Mouse (Mus musculus): ENCODE data around the gene B3gnt5. TPM values are rescaled to one million over a fixed set of nuclear protein-coding genes. Genes with fewer than 3 reads are reported as not detected.
"Not testable (repeated sequence)": the region's sequence is repeated elsewhere in the genome, so short reads cannot be mapped to it uniquely, and the experiment has no call there.

B3gnt5 gene
- 12.2 and 13.5 TPM in 2 replicates for polyA plus RNA-seq (2015; fragmentation: Nextera tagmentation; extraction: Ambion mirVana)

GRCm38 (mm10) chr16:19760074-19760473 is at the start of gene B3gnt5:
Gene B3gnt5 (plus strand): TSS chr16:19760208.
- no peaks in the 10 kb centered on the region for H3K9me3 ChIP-seq
- WGBS = under 1% methylated on average over 15 of the region's 15 CpGs
- ATAC-seq (ENCODE audit: insufficient number of reproducible peaks, low FRiP score, low TSS enrichment, low read depth) = peak; percentile 87
- 0 out of 2 replicates have a peak, but pooled peaks cover under 1% of the 10 kb centered on the region for H3K36me3 ChIP-seq
- peaks cover 5% of the 10 kb centered on the region; the same call in 1 of the 2 replicates for H3K4me1 ChIP-seq
- peak within 1 kb of the TSS; percentile 56 for H3K4me3 ChIP-seq
- H3K27ac ChIP-seq = peak within 1 kb of the TSS; percentile 82
- no peaks in the 10 kb centered on the region for H3K27me3 ChIP-seq
- peak within 1 kb of the TSS; percentile 85 for H3K4me2 ChIP-seq
- peak within 1 kb of the TSS; percentile 74 for H3K9ac ChIP-seq

- Histone ChIP-seq H3K9ac (no peak overlapping the region), H3K4me1 (no peaks in the 10 kb centered on the region), H3K27ac (no peak overlapping the region), H3K4me2 (no peak overlapping the region), H3K4me3 (no peak overlapping the region), H3K27me3 (no peaks in the 10 kb centered on the region), H3K36me3 (no peaks in the 10 kb centered on the region), H3K9me3 (no peaks in the 10 kb centered on the region)
- 46% methylated on average over 2 of the region's 2 CpGs for WGBS
- no peak for ATAC-seq (ENCODE audit: insufficient number of reproducible peaks, low FRiP score, low TSS enrichment, low read depth)
Observed at GRCm38 (mm10) chr16:19720959-19721358, 39.0 kb upstream of the B3gnt5 start.

GRCm38 (mm10) chr16:19724139-19724538 is 35.9 kb upstream of the B3gnt5 start:
- H3K4me1 ChIP-seq; H3K4me2 ChIP-seq; H3K9ac ChIP-seq; H3K36me3 ChIP-seq; H3K4me3 ChIP-seq; H3K27me3 ChIP-seq; ATAC-seq (ENCODE audit: insufficient number of reproducible peaks, low FRiP score, low TSS enrichment, low read depth); H3K9me3 ChIP-seq; H3K27ac ChIP-seq: not testable (repeated sequence)
- 34% methylated on average over 2 of the region's 2 CpGs for WGBS

- Histone ChIP-seq H3K27ac (no peak overlapping the region), H3K4me1 (no peaks in the 10 kb centered on the region), H3K27me3 (no peaks in the 10 kb centered on the region), H3K4me2 (no peak overlapping the region), H3K9me3 (no peaks in the 10 kb centered on the region), H3K9ac (no peak overlapping the region), H3K36me3 (no peaks in the 10 kb centered on the region), H3K4me3 (no peak overlapping the region)
- no peak for ATAC-seq (ENCODE audit: insufficient number of reproducible peaks, low FRiP score, low TSS enrichment, low read depth)
- WGBS = 69% methylated on average over 1 of the region's 1 CpGs
Observed at GRCm38 (mm10) chr16:19732896-19733295, 27.1 kb upstream of the B3gnt5 start.

GRCm38 (mm10) chr16:19760505-19761496 is 793 bp downstream of the B3gnt5 start:
- under 1% methylated on average over 61 of the region's 61 CpGs for WGBS
- Histone ChIP-seq H3K27me3 (no peaks in the 10 kb centered on the region), H3K9me3 (no peaks in the 10 kb centered on the region), H3K27ac (peak overlapping the region; percentile 82), H3K36me3 (peaks cover 7% of the 10 kb centered on the region; the same call in 1 of the 2 replicates), H3K4me1 (peaks cover 5% of the 10 kb centered on the region; the same call in 1 of the 2 replicates), H3K4me3 (peak overlapping the region; percentile 56), H3K4me2 (peak overlapping the region; percentile 85), H3K9ac (peak overlapping the region; percentile 74)
- peak; percentile 70 for ATAC-seq (ENCODE audit: insufficient number of reproducible peaks, low FRiP score, low TSS enrichment, low read depth)

GRCm38 (mm10) chr16:19761691-19762090 is 1.7 kb downstream of the B3gnt5 start:
- H3K9me3 ChIP-seq = no peaks in the 10 kb centered on the region
- no peak overlapping the region for H3K27ac ChIP-seq
- no peak for ATAC-seq (ENCODE audit: insufficient number of reproducible peaks, low FRiP score, low TSS enrichment, low read depth)
- peak overlapping the region; percentile 56 for H3K4me3 ChIP-seq
- 18% methylated on average over 1 of the region's 1 CpGs for WGBS
- H3K9ac ChIP-seq = no peak overlapping the region
- H3K4me2 ChIP-seq = peak overlapping the region; percentile 85
- H3K4me1 ChIP-seq = peaks cover 5% of the 10 kb centered on the region; the same call in 1 of the 2 replicates
- peaks cover 12% of the 10 kb centered on the region for H3K36me3 ChIP-seq
- no peaks in the 10 kb centered on the region for H3K27me3 ChIP-seq

GRCm38 (mm10) chr16:19766107-19766506 is 6.1 kb downstream of the B3gnt5 start:
- Histone ChIP-seq H3K36me3 (peaks cover 41% of the 10 kb centered on the region), H3K27ac (no peak overlapping the region), H3K9ac (no peak overlapping the region), H3K4me1 (peaks cover 5% of the 10 kb centered on the region; the same call in 1 of the 2 replicates), H3K4me2 (no peak overlapping the region), H3K9me3 (no peaks in the 10 kb centered on the region), H3K27me3 (no peaks in the 10 kb centered on the region), H3K4me3 (no peak overlapping the region)
- ATAC-seq (ENCODE audit: insufficient number of reproducible peaks, low FRiP score, low TSS enrichment, low read depth) = no peak
- 98% methylated on average over 3 of the region's 3 CpGs for WGBS

- Histone ChIP-seq H3K9ac (no peak overlapping the region), H3K27me3 (no peaks in the 10 kb centered on the region), H3K9me3 (no peaks in the 10 kb centered on the region), H3K4me2 (no peak overlapping the region), H3K27ac (no peak overlapping the region), H3K36me3 (peaks cover 44% of the 10 kb centered on the region), H3K4me1 (no peaks in the 10 kb centered on the region), H3K4me3 (no peak overlapping the region)
- WGBS = 94% methylated on average over 5 of the region's 5 CpGs
- ATAC-seq (ENCODE audit: insufficient number of reproducible peaks, low FRiP score, low TSS enrichment, low read depth) = no peak
Observed at GRCm38 (mm10) chr16:19768046-19768445, 8.0 kb downstream of the B3gnt5 start.

- H3K9ac ChIP-seq = no peak overlapping the region
- H3K27ac ChIP-seq = no peak overlapping the region
- H3K4me1 ChIP-seq = no peaks in the 10 kb centered on the region
- H3K4me3 ChIP-seq = no peak overlapping the region
- peaks cover 30% of the 10 kb centered on the region; the same call in 1 of the 2 replicates for H3K36me3 ChIP-seq
- H3K9me3 ChIP-seq = no peaks in the 10 kb centered on the region
- H3K4me2 ChIP-seq = no peak overlapping the region
- no peak for ATAC-seq (ENCODE audit: insufficient number of reproducible peaks, low FRiP score, low TSS enrichment, low read depth)
- no peaks in the 10 kb centered on the region for H3K27me3 ChIP-seq
Observed at GRCm38 (mm10) chr16:19772013-19772412, 12.0 kb downstream of the B3gnt5 start.

GRCm38 (mm10) chr16:19786386-19787090 is 26.5 kb downstream of the B3gnt5 start:
- H3K9ac ChIP-seq = no peak overlapping the region
- no peak overlapping the region for H3K27ac ChIP-seq
- H3K4me1 ChIP-seq = no peaks in the 10 kb centered on the region
- H3K4me2 ChIP-seq = no peak overlapping the region
- H3K36me3 ChIP-seq = no peaks in the 10 kb centered on the region
- WGBS = 57% methylated on average over 12 of the region's 12 CpGs
- no peak for ATAC-seq (ENCODE audit: insufficient number of reproducible peaks, low FRiP score, low TSS enrichment, low read depth)
- no peak overlapping the region for H3K4me3 ChIP-seq
- no peaks in the 10 kb centered on the region for H3K9me3 ChIP-seq
- no peaks in the 10 kb centered on the region for H3K27me3 ChIP-seq

- Histone ChIP-seq H3K36me3 (no peaks in the 10 kb centered on the region), H3K4me2 (no peak overlapping the region), H3K27me3 (no peaks in the 10 kb centered on the region), H3K4me3 (no peak overlapping the region), H3K27ac (no peak overlapping the region), H3K9me3 (no peaks in the 10 kb centered on the region), H3K9ac (no peak overlapping the region), H3K4me1 (no peaks in the 10 kb centered on the region)
- WGBS = 68% methylated on average over 2 of the region's 2 CpGs
- no peak for ATAC-seq (ENCODE audit: insufficient number of reproducible peaks, low FRiP score, low TSS enrichment, low read depth)
Observed at GRCm38 (mm10) chr16:19789914-19790313, 29.9 kb downstream of the B3gnt5 start.

- Histone ChIP-seq H3K4me2 (no peak overlapping the region), H3K9me3 (no peaks in the 10 kb centered on the region), H3K4me1 (no peaks in the 10 kb centered on the region), H3K9ac (no peak overlapping the region), H3K4me3 (no peak overlapping the region), H3K27me3 (no peaks in the 10 kb centered on the region), H3K36me3 (no peaks in the 10 kb centered on the region), H3K27ac (no peak overlapping the region)
- no peak for ATAC-seq (ENCODE audit: insufficient number of reproducible peaks, low FRiP score, low TSS enrichment, low read depth)
- WGBS = 65% methylated on average over 2 of the region's 2 CpGs
Observed at GRCm38 (mm10) chr16:19818801-19819200, 58.8 kb downstream of the B3gnt5 start.
